Mouse (Mus musculus) spleen, postnatal 36 days (tissue): ENCODE data around the gene Vwf.

Source experiments
- DNase-seq, 2 experiments: peaks; one replicate each; pipeline ENCODE4 v3.0.0; 2022; ENCODE audit warnings: low spot score in 2 of 2, mixed read lengths in 1 of 2

Gene Vwf

GRCm38 (mm10) chr6:125541296-125541695, 5.3 kb upstream of the Vwf start:
- no peak for DNase-seq

- DNase-seq, result no peak
Measured at GRCm38 (mm10) chr6:125548406-125548805, 1.8 kb downstream of the Vwf start.

- no peak for DNase-seq
Measured at GRCm38 (mm10) chr6:125550172-125550571, 3.6 kb downstream of the Vwf start.

- DNase-seq, result no peak
Measured at GRCm38 (mm10) chr6:125552760-125553159, 6.2 kb downstream of the Vwf start.

GRCm38 (mm10) chr6:125553551-125553950, 7.0 kb downstream of the Vwf start:
- no peak for DNase-seq

GRCm38 (mm10) chr6:125558831-125559230, 12.3 kb downstream of the Vwf start:
- DNase-seq, result no peak

- DNase-seq, result peak in 1 of 2 experiments; percentile 32
Measured at GRCm38 (mm10) chr6:125561031-125561430, 14.5 kb downstream of the Vwf start.

- DNase-seq, result no peak
Measured at GRCm38 (mm10) chr6:125561521-125561920, 14.9 kb downstream of the Vwf start.

GRCm38 (mm10) chr6:125564812-125565281, 18.3 kb downstream of the Vwf start:
- peak in 1 of 2 experiments; percentile 41 for DNase-seq

GRCm38 (mm10) chr6:125565326-125565725, 18.8 kb downstream of the Vwf start:
- no peak for DNase-seq

- no peak for DNase-seq
Measured at GRCm38 (mm10) chr6:125566656-125567055, 20.1 kb downstream of the Vwf start.

- DNase-seq, result peak; percentile 18 to 48
Measured at GRCm38 (mm10) chr6:125568381-125568780, 21.8 kb downstream of the Vwf start.

- DNase-seq, result peak; percentile 70 to 76
Measured at GRCm38 (mm10) chr6:125572291-125573188, 26.0 kb downstream of the Vwf start.

GRCm38 (mm10) chr6:125573189-125573928, 26.8 kb downstream of the Vwf start:
- peak; percentile 86 to 91 for DNase-seq

GRCm38 (mm10) chr6:125575080-125575479, 28.5 kb downstream of the Vwf start:
- no peak for DNase-seq

- DNase-seq, result no peak
Measured at GRCm38 (mm10) chr6:125577301-125577700, 30.7 kb downstream of the Vwf start.

- DNase-seq, result no peak
Measured at GRCm38 (mm10) chr6:125577882-125578646, 31.5 kb downstream of the Vwf start.

- DNase-seq, result no peak
Measured at GRCm38 (mm10) chr6:125578647-125579011, 32.1 kb downstream of the Vwf start.

- no peak for DNase-seq
Measured at GRCm38 (mm10) chr6:125579864-125580263, 33.3 kb downstream of the Vwf start.

GRCm38 (mm10) chr6:125583666-125584065, 37.1 kb downstream of the Vwf start:
- no peak for DNase-seq

GRCm38 (mm10) chr6:125584266-125584665, 37.7 kb downstream of the Vwf start:
- DNase-seq, result no peak

- DNase-seq, result no peak
Measured at GRCm38 (mm10) chr6:125585579-125585978, 39.0 kb downstream of the Vwf start.
